Mouse (Mus musculus) midbrain, embryonic 12.5 days (tissue): Measurements from ENCODE around the gene Fbxw13. TPM values are rescaled to one million over a fixed set of nuclear protein-coding genes. Genes with fewer than 3 reads are reported as not detected.

Source experiments
- polyA plus RNA-seq: library from polyadenylated mRNA; unstranded; fragments of >200 nt; fragmentation: Nextera tagmentation; extraction: Ambion mirVana; gene quantifications from 2 replicates; pipeline ENCODE4 v1.2.1, GENCODE M21; 2016

Gene Fbxw13
- polyA plus RNA-seq, 1 experiment from 2014 or later: not detected

Other genes starting within 250 kb of the Fbxw13 start
- 1.1 and 3.6 TPM in 2 replicates for gene Col7a1, start 242.4 kb downstream of the Fbxw13 start, polyA plus RNA-seq
- not detected in 2 replicates for gene Ucn2, start 210.0 kb downstream of the Fbxw13 start, polyA plus RNA-seq
- gene Pfkfb4, start 204.2 kb downstream of the Fbxw13 start, polyA plus RNA-seq: 18.5 and 20.2 TPM in 2 replicates
- gene Shisa5, start 157.4 kb downstream of the Fbxw13 start, polyA plus RNA-seq: 38.3 and 42.4 TPM in 2 replicates
- 11.5 TPM in 2 replicates for gene Trex1, start 136.2 kb downstream of the Fbxw13 start, polyA plus RNA-seq
- gene Atrip, start 121.9 kb downstream of the Fbxw13 start, polyA plus RNA-seq: 31.3 and 32.0 TPM in 2 replicates
- gene Ccdc51, start 113.5 kb downstream of the Fbxw13 start, polyA plus RNA-seq: 12.9 and 15.7 TPM in 2 replicates
- gene Tma7, start 113.4 kb downstream of the Fbxw13 start, polyA plus RNA-seq: 729 and 743 TPM in 2 replicates
- 43.7 and 49.7 TPM in 2 replicates for gene Plxnb1, start 100.6 kb downstream of the Fbxw13 start, polyA plus RNA-seq
- gene Fbxw21, start 33.9 kb downstream of the Fbxw13 start, polyA plus RNA-seq: not detected in 2 replicates
- gene Fbxw20, start 38.8 kb upstream of the Fbxw13 start, polyA plus RNA-seq: not detected in 2 replicates
- gene Fbxw14, start 91.7 kb upstream of the Fbxw13 start, polyA plus RNA-seq: not detected in 2 replicates
- gene Fbxw28, start 143.7 kb upstream of the Fbxw13 start, polyA plus RNA-seq: not detected in 2 replicates
- gene Fbxw22, start 208.3 kb upstream of the Fbxw13 start, polyA plus RNA-seq: not detected in 2 replicates